12 mouse cellular contexts compared by ENCODE assay signal in genomic region chr19:8590954-8591353, GRCm38 (mm10). TPM values are rescaled to one million over a fixed set of nuclear protein-coding genes. Genes with fewer than 3 reads are reported as not detected.
DNase-seq lines count a peak whose midpoint lies in the region; ATAC-seq and TF ChIP-seq lines count a peak whose summit lies in the region.
"Had no signal": no experiment of that assay in that cellular context is flagged by ENCODE, and none has a peak within 500 bp of the region (broad histone marks: within the 10 kb centered on the region; RNA-seq: fewer than 3 reads in every experiment).

TSS of gene Slc22a8 (plus strand) at chr19:8591254.

- no peak for TF ChIP-seq POLR2A in kidney, adult 2 months (IDR thresholded peaks at IDR 0.05; ENCODE audit: low read depth, low read length)

- H3K4me2 ChIP-seq in midbrain, embryonic 11.5 days: no peak within 1 kb of the TSS
- no peak within 1 kb of the TSS for H3K4me2 ChIP-seq in midbrain, embryonic 13.5 days (replicated peaks)

- no peaks in the 10 kb centered on the region for H3K27me3 ChIP-seq in kidney, adult 2 months (replicated peaks; ENCODE audit: control insufficient read depth, insufficient read depth, low read length)
- no peaks in the 10 kb centered on the region for H3K27me3 ChIP-seq in midbrain, embryonic 10.5 days (ENCODE audit: low read depth, poor library complexity, severe bottlenecking)
- H3K27me3 ChIP-seq in midbrain, embryonic 11.5 days (ENCODE audit: control insufficient read depth, insufficient read depth, low read length): no peaks in the 10 kb centered on the region
- H3K27me3 ChIP-seq in midbrain, embryonic 13.5 days: no peaks in the 10 kb centered on the region

- no peak within 1 kb of the TSS for H3K4me3 ChIP-seq in kidney, adult 2 months (ENCODE audit: insufficient read depth, low read depth, low read length)
- H3K4me3 ChIP-seq in midbrain, embryonic 10.5 days: no peak within 1 kb of the TSS
- no peak within 1 kb of the TSS for H3K4me3 ChIP-seq in midbrain, embryonic 11.5 days (ENCODE audit: low read depth, low read length)
- no peak within 1 kb of the TSS for H3K4me3 ChIP-seq in midbrain, embryonic 13.5 days (replicated peaks)

- H3K36me3 ChIP-seq in kidney, adult 2 months (ENCODE audit: control insufficient read depth, insufficient read depth, low read length): no peaks in the 10 kb centered on the region
- H3K36me3 ChIP-seq in midbrain, embryonic 10.5 days: no peaks in the 10 kb centered on the region
- no peaks in the 10 kb centered on the region for H3K36me3 ChIP-seq in midbrain, embryonic 11.5 days (ENCODE audit: control insufficient read depth, insufficient read depth, low read length)
- no peaks in the 10 kb centered on the region for H3K36me3 ChIP-seq in midbrain, embryonic 13.5 days

- no peak within 1 kb of the TSS for H3K27ac ChIP-seq in kidney, adult 2 months (ENCODE audit: insufficient read depth, low read depth, low read length)
- H3K27ac ChIP-seq in midbrain, embryonic 10.5 days (replicated peaks): peak within 1 kb of the TSS; percentile 33; the same call in 1 of the 2 replicates
- H3K27ac ChIP-seq in midbrain, embryonic 11.5 days (ENCODE audit: low read depth, low read length): no peak within 1 kb of the TSS
- no peak within 1 kb of the TSS; the same call in 1 of the 2 replicates for H3K27ac ChIP-seq in midbrain, embryonic 13.5 days

- H3K9ac ChIP-seq in midbrain, embryonic 11.5 days (ENCODE audit: low read length): no peak within 1 kb of the TSS
- no peak within 1 kb of the TSS for H3K9ac ChIP-seq in midbrain, embryonic 13.5 days (replicated peaks)

- no peaks in the 10 kb centered on the region for H3K9me3 ChIP-seq in midbrain, embryonic 10.5 days (replicated peaks)
- no peaks in the 10 kb centered on the region for H3K9me3 ChIP-seq in midbrain, embryonic 11.5 days (ENCODE audit: control insufficient read depth, low read length)
- no peaks in the 10 kb centered on the region for H3K9me3 ChIP-seq in midbrain, embryonic 13.5 days

- intact Hi-C loops in left cerebral cortex, postnatal 10 days (cut with DNase I): no loop called here

- H3K4me1 ChIP-seq in kidney, adult 2 months (ENCODE audit: control insufficient read depth, insufficient read depth, low read length): 0 out of 2 replicates have a peak, but pooled peaks cover 2% of the 10 kb centered on the region
- H3K4me1 ChIP-seq in midbrain, embryonic 10.5 days: peaks cover 30% of the 10 kb centered on the region
- H3K4me1 ChIP-seq in midbrain, embryonic 11.5 days (ENCODE audit: control insufficient read depth, insufficient read depth, low read length): peaks cover 7% of the 10 kb centered on the region; the same call in 1 of the 2 replicates
- peaks cover 18% of the 10 kb centered on the region for H3K4me1 ChIP-seq in midbrain, embryonic 13.5 days (replicated peaks)

- no peak for TF ChIP-seq CTCF in kidney, adult 2 months (conservative IDR thresholded peaks at IDR 0.05; ENCODE audit: insufficient read depth, insufficient read length, low read depth, low read length)

- no peak for ATAC-seq in midbrain, embryonic 11.5 days (ENCODE audit: low FRiP score)
- 0 out of 2 replicates have a peak, but pooled peaks have one; percentile 27 for ATAC-seq in midbrain, embryonic 13.5 days

- no peak for DNase-seq in kidney, adult 2 months
- no peak for DNase-seq in kidney, postnatal 14 days
- DNase-seq in midbrain, embryonic 10.5 days (ENCODE audit: low spot score): no peak
- no peak for DNase-seq in midbrain, embryonic 11.5 days (ENCODE audit: low spot score, missing footprints)
- peak in 1 of 2 experiments; percentile 81 for DNase-seq in left cerebral cortex, postnatal 10 days (ENCODE audit: extremely low spot score in 1 of 2, low spot score in 2 of 2)
- DNase-seq in urinary bladder, postnatal 36 days (ENCODE audit: low spot score in 2 of 2): no peak
- DNase-seq in spleen, postnatal 4 days (ENCODE audit: low spot score in 2 of 2): no peak
- DNase-seq: adrenal gland, adult 8-10 months; cerebellum, adult 9-11 months; gastrocnemius, postnatal 36 days had no signal

- 76% methylated on average over 8 of the region's 8 CpGs for WGBS in kidney, adult 2 months
- WGBS in midbrain, embryonic 10.5 days: 74% methylated on average over 8 of the region's 8 CpGs
- 65% methylated on average over 8 of the region's 8 CpGs for WGBS in midbrain, embryonic 11.5 days
- WGBS in midbrain, embryonic 13.5 days: 54% methylated on average over 8 of the region's 8 CpGs

RNA-seq across cellular contexts. Expression of gene Slc22a8, which starts in this region (rescaled TPM):
- 526 and 582 TPM in 2 replicates for polyA plus RNA-seq in kidney, adult 2 months (2012; rRNA removed)
- polyA plus RNA-seq in midbrain, embryonic 10.5 days (2016; fragmentation: Nextera tagmentation; extraction: Ambion mirVana): 0.07 and 0.12 TPM in 2 replicates
- polyA plus RNA-seq in midbrain, embryonic 11.5 days (2014; fragmentation: Nextera tagmentation; extraction: Ambion mirVana): 0.28 and 0.33 TPM in 2 replicates
- total RNA-seq in left cerebral cortex, postnatal 10 days (2021): 10 to 100 TPM; 19.9 to 20.2 TPM
- 3.8 and 4.2 TPM in 2 replicates for polyA plus RNA-seq in midbrain, embryonic 13.5 days (2015; fragmentation: Nextera tagmentation; extraction: Ambion mirVana)
- total RNA-seq: gastrocnemius, postnatal 36 days had no signal
- polyA plus RNA-seq: limb, embryonic 11.5 days had no signal

Comparison
In these comparisons a context has a peak if more than half of its experiments do, and no peak if none do; other contexts are left out.
1. RNA of gene Slc22a8 (polyA plus RNA-seq): 526 to 582 TPM in kidney, adult 2 months; 3.8 to 4.2 TPM in midbrain, embryonic 13.5 days, 0.28 to 0.33 TPM in midbrain, embryonic 11.5 days and 0.07 to 0.12 TPM in midbrain, embryonic 10.5 days; every median in the first group is over 100 times any median in the second.